ENCODE assay signal across 16 mouse cellular contexts in genomic region chr10:118466481-118466880, GRCm38 (mm10). TPM values are rescaled to one million over a fixed set of nuclear protein-coding genes. Genes with fewer than 3 reads are reported as not detected.
A peak's percentile ranks its signal among the peaks of the same experiment; 100 is the strongest.
DNase-seq lines count a peak whose midpoint lies in the region; ATAC-seq and TF ChIP-seq lines count a peak whose summit lies in the region.
"Had no signal": no experiment of that assay in that cellular context is flagged by ENCODE, and none has a peak within 500 bp of the region (broad histone marks: within the 10 kb centered on the region; RNA-seq: fewer than 3 reads in every experiment).

No protein-coding gene starts in this region.

- intact Hi-C loops in heart, postnatal 14 days (cut with DNase I), result no loop called here
- intact Hi-C loops in heart, postnatal 25 days (cut with DNase I), result no loop called here

- H3K27ac ChIP-seq in lung, embryonic 16.5 days (ENCODE audit: low read length), result no peak overlapping the region
- no peak overlapping the region for H3K27ac ChIP-seq in hindbrain, embryonic 16.5 days (ENCODE audit: low read depth, low read length)
- H3K27ac ChIP-seq: embryonic facial prominence, embryonic 12.5 days; heart, embryonic 15.5 days; neural tube, embryonic 12.5 days; stomach, postnatal 0 days had no signal

- no peaks in the 10 kb centered on the region for H3K4me1 ChIP-seq in lung, embryonic 16.5 days (replicated peaks; ENCODE audit: control insufficient read depth, insufficient read depth, low read length)
- H3K4me1 ChIP-seq in lung, adult 2 months (ENCODE audit: control insufficient read depth, insufficient read depth, low read length), result no peaks in the 10 kb centered on the region
- no peaks in the 10 kb centered on the region for H3K4me1 ChIP-seq in hindbrain, embryonic 16.5 days (ENCODE audit: control insufficient read depth, insufficient read depth, low read depth, low read length)
- H3K4me1 ChIP-seq: embryonic facial prominence, embryonic 12.5 days; heart, embryonic 15.5 days; neural tube, embryonic 12.5 days had no signal

- H3K9ac ChIP-seq in lung, embryonic 16.5 days (ENCODE audit: low read length), result no peak overlapping the region
- H3K9ac ChIP-seq in hindbrain, embryonic 16.5 days (ENCODE audit: low read depth, low read length), result no peak overlapping the region
- H3K9ac ChIP-seq: embryonic facial prominence, embryonic 12.5 days; heart, embryonic 15.5 days; neural tube, embryonic 12.5 days had no signal

- no peaks in the 10 kb centered on the region for H3K36me3 ChIP-seq in lung, embryonic 16.5 days (ENCODE audit: control insufficient read depth, insufficient read depth, low read length)
- no peaks in the 10 kb centered on the region for H3K36me3 ChIP-seq in hindbrain, embryonic 16.5 days (ENCODE audit: control insufficient read depth, insufficient read depth, low read length)
- H3K36me3 ChIP-seq: embryonic facial prominence, embryonic 12.5 days; heart, embryonic 15.5 days; neural tube, embryonic 12.5 days had no signal

- H3K4me3 ChIP-seq in lung, embryonic 16.5 days (ENCODE audit: low read length), result no peak overlapping the region
- no peak overlapping the region for H3K4me3 ChIP-seq in lung, adult 2 months (replicated peaks; ENCODE audit: extremely low read depth, low read depth, low read length)
- no peak overlapping the region for H3K4me3 ChIP-seq in hindbrain, embryonic 16.5 days (ENCODE audit: low read length)
- H3K4me3 ChIP-seq: embryonic facial prominence, embryonic 12.5 days; heart, embryonic 15.5 days; neural tube, embryonic 12.5 days had no signal

- H3K4me2 ChIP-seq in lung, embryonic 16.5 days (ENCODE audit: low read depth, low read length), result no peak overlapping the region
- H3K4me2 ChIP-seq in hindbrain, embryonic 16.5 days (ENCODE audit: low read length), result no peak overlapping the region
- H3K4me2 ChIP-seq: embryonic facial prominence, embryonic 12.5 days; heart, embryonic 15.5 days; liver, embryonic 11.5 days; neural tube, embryonic 12.5 days had no signal

- H3K27me3 ChIP-seq in lung, embryonic 16.5 days (ENCODE audit: control insufficient read depth, insufficient read depth, low read depth, low read length), result no peaks in the 10 kb centered on the region
- no peaks in the 10 kb centered on the region for H3K27me3 ChIP-seq in hindbrain, embryonic 16.5 days (replicated peaks; ENCODE audit: control insufficient read depth, insufficient read depth, low read length)
- H3K27me3 ChIP-seq: embryonic facial prominence, embryonic 12.5 days; heart, embryonic 15.5 days; neural tube, embryonic 12.5 days had no signal

- H3K9me3 ChIP-seq in lung, embryonic 16.5 days (ENCODE audit: control insufficient read depth, low read length), result peaks cover 10% of the 10 kb centered on the region
- peaks cover 4% of the 10 kb centered on the region; the same call in 1 of the 2 replicates for H3K9me3 ChIP-seq in hindbrain, embryonic 16.5 days (ENCODE audit: control insufficient read depth, low read length)
- H3K9me3 ChIP-seq: embryonic facial prominence, embryonic 12.5 days; neural tube, embryonic 12.5 days had no signal

- peak; percentile 25 to 63 for DNase-seq in heart, postnatal 14 days
- DNase-seq in heart, postnatal 25 days (ENCODE audit: low spot score), result no peak
- no peak for DNase-seq in lung, adult 2 months
- DNase-seq in adrenal gland, postnatal 14 days, result peak; percentile 47
- DNase-seq in lung, postnatal 36 days, result peak; percentile 26
- no peak for DNase-seq in frontal cortex, postnatal 25 days (ENCODE audit: low spot score in 2 of 2)
- DNase-seq: right cerebral cortex, postnatal 14 days had no signal

- no peak for TF ChIP-seq POLR2A in lung, adult 2 months (IDR thresholded peaks at IDR 0.05; ENCODE audit: borderline replicate concordance, extremely low read depth, low read depth, low read length)

- TF ChIP-seq CTCF in lung, adult 2 months (IDR thresholded peaks at IDR 0.05; ENCODE audit: insufficient read depth, low read length), result no peak

- ATAC-seq in lung, embryonic 16.5 days (ENCODE audit: low read depth), result peak; percentile 7; the same call in 1 of the 2 replicates
- ATAC-seq in hindbrain, embryonic 16.5 days, result no peak
- ATAC-seq: intestine, postnatal 0 days had no signal

- 35% methylated on average over 6 of the region's 6 CpGs for WGBS in lung, embryonic 16.5 days
- WGBS in lung, adult 2 months, result 47% methylated on average over 6 of the region's 6 CpGs
- 45% methylated on average over 6 of the region's 6 CpGs for WGBS in hindbrain, embryonic 16.5 days

RNA-seq across cellular contexts. Expression of gene Ifng, which starts 25.6 kb away (rescaled TPM):
- total RNA-seq in heart, postnatal 14 days (2021), result not detected
- total RNA-seq in heart, postnatal 25 days (2021), result not detected
- polyA plus RNA-seq in lung, embryonic 16.5 days (2015; fragmentation: Nextera tagmentation; extraction: Ambion mirVana), result not detected in 2 replicates
- polyA plus RNA-seq in lung, adult 2 months (2012; rRNA removed), result not detected in 2 replicates
- total RNA-seq in adrenal gland, postnatal 14 days (2021), result not detected in 2 replicates
- not detected in 2 replicates for polyA plus RNA-seq in hindbrain, embryonic 16.5 days (2015; fragmentation: Nextera tagmentation; extraction: Ambion mirVana)
- polyA plus RNA-seq: cerebellum, adult 2 months; embryonic facial prominence, embryonic 12.5 days; heart, embryonic 15.5 days; intestine, postnatal 0 days; liver, embryonic 11.5 days; neural tube, embryonic 12.5 days; stomach, postnatal 0 days had no signal

Comparison
In these comparisons a context has a peak if more than half of its experiments do, and no peak if none do; other contexts are left out.
1. DNase-seq: peak in heart, postnatal 14 days (2 of 2), adrenal gland, postnatal 14 days (single experiment) and lung, postnatal 36 days (single experiment); none in heart, postnatal 25 days (single experiment), lung, adult 2 months (single experiment) and frontal cortex, postnatal 25 days (0 of 2).